Mouse (Mus musculus) embryonic facial prominence, embryonic 11.5 days (tissue): Measurements from ENCODE around the gene Ampd3. TPM values are rescaled to one million over a fixed set of nuclear protein-coding genes. Genes with fewer than 3 reads are reported as not detected.

ENCODE experiments used
- ATAC-seq: fragments of 200-750 bp; cut with Nextera tagmentation; replicated peaks from 2 replicates; pipeline ENCODE4 v1.8.0; 2017; ENCODE audit warnings: low read depth; ENCODE audit not compliant: insufficient number of reproducible peaks, low FRiP score, low TSS enrichment
- DNase-seq: peaks from one replicate; pipeline ENCODE4 v3.0.0-alpha.2; 2015; ENCODE audit warnings: low spot score
- H3K27ac ChIP-seq: fragments of 300-500 bp; sonication (generic); replicated peaks from 2 replicates; pipeline ENCODE4 v1.5.1; 2014; ENCODE audit warnings: mild to moderate bottlenecking, low read depth, low read length, control low read depth
- H3K27me3 ChIP-seq: fragments of 300-500 bp; sonication (generic); 2 replicates; pipeline ENCODE4 v1.6.1; 2014; ENCODE audit warnings: mild to moderate bottlenecking, low read length, moderate library complexity, mixed read lengths; ENCODE audit not compliant: control insufficient read depth, insufficient read depth
- H3K36me3 ChIP-seq: fragments of 300-500 bp; sonication (generic); replicated peaks from 2 replicates; pipeline ENCODE4 v1.6.1; 2014; ENCODE audit warnings: low read depth, mild to moderate bottlenecking, low read length, moderate library complexity, mixed read lengths; ENCODE audit not compliant: control insufficient read depth, insufficient read depth
- H3K4me1 ChIP-seq: fragments of 300-500 bp; sonication (generic); 2 replicates; pipeline ENCODE4 v1.6.1; 2014; ENCODE audit warnings: low read length, mixed read lengths; ENCODE audit not compliant: control insufficient read depth, insufficient read depth
- H3K4me2 ChIP-seq: fragments of 300-500 bp; sonication (generic); 2 replicates; pipeline ENCODE4 v1.6.1; 2014; ENCODE audit warnings: low read depth, mild to moderate bottlenecking, control low read depth, low read length, moderate library complexity
- H3K4me3 ChIP-seq: fragments of 300-500 bp; sonication (generic); 2 replicates; pipeline ENCODE4 v1.5.1; 2014; ENCODE audit warnings: low read depth, low read length, control low read depth
- H3K9ac ChIP-seq: fragments of 300-500 bp; sonication (generic); replicated peaks from 2 replicates; pipeline ENCODE4 v1.6.1; 2014; ENCODE audit warnings: mild to moderate bottlenecking, control low read depth, low read length
- H3K9me3 ChIP-seq: fragments of 300-500 bp; sonication (generic); replicated peaks from 2 replicates; pipeline ENCODE4 v1.6.1; 2016; ENCODE audit warnings: mild to moderate bottlenecking, low read length, inconsistent platforms, mixed read lengths; ENCODE audit not compliant: control insufficient read depth
- WGBS: fragments of 180-500 bp; shearing (Covaris S2); extraction: QIAGEN DNeasy Blood & Tissue Kit; methylation state at CpG from one replicate; pipeline ENCODE4 v1.1.7; 2014; 5-methylcytosine and 5-hydroxymethylcytosine counted together
- polyA plus RNA-seq: library from polyadenylated mRNA; unstranded; fragments of >200 nt; fragmentation: Nextera tagmentation; extraction: Ambion mirVana; gene quantifications from 2 replicates; pipeline ENCODE4 v1.2.1, GENCODE M21; 2014

Ampd3 gene
- polyA plus RNA-seq, result 2.0 and 2.5 TPM in 2 replicates

GRCm38 (mm10) chr7:110768001-110768400 lies at the start of gene Ampd3:
Gene Ampd3, plus strand, starts transcription at chr7:110768206.
- H3K27me3 ChIP-seq, result peaks cover 11% of the 10 kb centered on the region
- no peak for DNase-seq
- H3K27ac ChIP-seq, result no peak within 1 kb of the TSS
- 14% methylated on average over 15 of the region's 16 CpGs for WGBS
- peak within 1 kb of the TSS; percentile 98 for H3K4me2 ChIP-seq
- H3K36me3 ChIP-seq, result no peaks in the 10 kb centered on the region
- ATAC-seq, result no peak
- peaks cover 3% of the 10 kb centered on the region for H3K4me1 ChIP-seq
- peak within 1 kb of the TSS; percentile 54 for H3K4me3 ChIP-seq
- no peaks in the 10 kb centered on the region for H3K9me3 ChIP-seq
- peak within 1 kb of the TSS; percentile 72 for H3K9ac ChIP-seq

- Histone ChIP-seq H3K4me3 (no peak overlapping the region), H3K4me2 (no peak overlapping the region), H3K4me1 (no peaks in the 10 kb centered on the region), H3K27me3 (no peaks in the 10 kb centered on the region), H3K27ac (no peak overlapping the region), H3K9me3 (no peaks in the 10 kb centered on the region), H3K9ac (no peak overlapping the region), H3K36me3 (no peaks in the 10 kb centered on the region)
- WGBS, result 72% methylated on average over 6 of the region's 6 CpGs
- DNase-seq (no peak), ATAC-seq (no peak)
Measured at GRCm38 (mm10) chr7:110718505-110718904, 49.5 kb upstream of the Ampd3 start.

- Histone ChIP-seq H3K27me3 (no peaks in the 10 kb centered on the region), H3K4me2 (no peak overlapping the region), H3K9me3 (no peaks in the 10 kb centered on the region), H3K4me3 (no peak overlapping the region), H3K36me3 (no peaks in the 10 kb centered on the region), H3K27ac (no peak overlapping the region), H3K9ac (no peak overlapping the region), H3K4me1 (no peaks in the 10 kb centered on the region)
- whole genome bisulfite sequencing, result 78% methylated on average over 4 of the region's 4 CpGs
- DNase-seq (no peak), ATAC-seq (no peak)
Measured at GRCm38 (mm10) chr7:110719857-110720256, 48.1 kb upstream of the Ampd3 start.

- no peak for ATAC-seq
Measured at GRCm38 (mm10) chr7:110722183-110722582, 45.8 kb upstream of the Ampd3 start.

GRCm38 (mm10) chr7:110727049-110727448 lies 41.0 kb upstream of the Ampd3 start:
- peak; percentile 86 for DNase-seq
- no peaks in the 10 kb centered on the region for H3K4me1 ChIP-seq
- no peak overlapping the region for H3K4me2 ChIP-seq
- H3K36me3 ChIP-seq, result no peaks in the 10 kb centered on the region
- 26% methylated on average over 2 of the region's 2 CpGs for WGBS
- peak; percentile 44; the same call in 1 of the 2 replicates for ATAC-seq
- no peak overlapping the region for H3K4me3 ChIP-seq
- no peak overlapping the region for H3K9ac ChIP-seq
- no peaks in the 10 kb centered on the region for H3K9me3 ChIP-seq
- no peaks in the 10 kb centered on the region for H3K27me3 ChIP-seq
- no peak overlapping the region for H3K27ac ChIP-seq

More at GRCm38 (mm10) chr7:110722183-110722582, 45.8 kb upstream of the Ampd3 start:
- 91% methylated on average over 4 of the region's 4 CpGs for WGBS
- Histone ChIP-seq H3K9ac (no peak overlapping the region), H3K4me1 (no peaks in the 10 kb centered on the region), H3K27me3 (no peaks in the 10 kb centered on the region), H3K9me3 (no peaks in the 10 kb centered on the region), H3K4me2 (no peak overlapping the region), H3K36me3 (no peaks in the 10 kb centered on the region), H3K27ac (no peak overlapping the region), H3K4me3 (no peak overlapping the region)
- no peak for DNase-seq

GRCm38 (mm10) chr7:110728876-110729275 lies 39.1 kb upstream of the Ampd3 start:
- Histone ChIP-seq H3K36me3 (no peaks in the 10 kb centered on the region), H3K4me1 (no peaks in the 10 kb centered on the region), H3K4me2 (no peak overlapping the region), H3K27me3 (no peaks in the 10 kb centered on the region), H3K27ac (no peak overlapping the region), H3K9me3 (no peaks in the 10 kb centered on the region), H3K9ac (no peak overlapping the region), H3K4me3 (no peak overlapping the region)
- DNase-seq, result peak; percentile 38
- ATAC-seq, result no peak
- 48% methylated on average over 3 of the region's 3 CpGs for WGBS

- H3K9ac ChIP-seq, result no peak overlapping the region
- H3K27me3 ChIP-seq, result no peaks in the 10 kb centered on the region
- no peak overlapping the region for H3K4me2 ChIP-seq
- 66% methylated on average over 6 of the region's 6 CpGs for WGBS
- H3K4me3 ChIP-seq, result no peak overlapping the region
- no peak overlapping the region for H3K27ac ChIP-seq
- H3K4me1 ChIP-seq, result no peaks in the 10 kb centered on the region
- ATAC-seq, result no peak
- no peaks in the 10 kb centered on the region for H3K36me3 ChIP-seq
- no peaks in the 10 kb centered on the region for H3K9me3 ChIP-seq
- no peak for DNase-seq
Measured at GRCm38 (mm10) chr7:110729295-110729694, 38.7 kb upstream of the Ampd3 start.

GRCm38 (mm10) chr7:110731091-110731967 lies 36.7 kb upstream of the Ampd3 start:
- Histone ChIP-seq H3K27me3 (no peaks in the 10 kb centered on the region), H3K36me3 (no peaks in the 10 kb centered on the region), H3K4me3 (no peak overlapping the region), H3K4me1 (no peaks in the 10 kb centered on the region), H3K27ac (no peak overlapping the region), H3K9me3 (no peaks in the 10 kb centered on the region), H3K9ac (0 out of 2 replicates have a peak overlapping the region, but pooled peaks have one; percentile 1), H3K4me2 (no peak overlapping the region)
- DNase-seq (no peak), ATAC-seq (no peak)
- WGBS, result 43% methylated on average over 6 of the region's 6 CpGs
